Mouse (Mus musculus): Measurements from ENCODE around the gene Tmem140. TPM values are rescaled to one million over a fixed set of nuclear protein-coding genes. Genes with fewer than 3 reads are reported as not detected.

Tmem140 gene
- polyA plus RNA-seq, 1 experiment from 2014 or later: 2.0 TPM

DNA sequence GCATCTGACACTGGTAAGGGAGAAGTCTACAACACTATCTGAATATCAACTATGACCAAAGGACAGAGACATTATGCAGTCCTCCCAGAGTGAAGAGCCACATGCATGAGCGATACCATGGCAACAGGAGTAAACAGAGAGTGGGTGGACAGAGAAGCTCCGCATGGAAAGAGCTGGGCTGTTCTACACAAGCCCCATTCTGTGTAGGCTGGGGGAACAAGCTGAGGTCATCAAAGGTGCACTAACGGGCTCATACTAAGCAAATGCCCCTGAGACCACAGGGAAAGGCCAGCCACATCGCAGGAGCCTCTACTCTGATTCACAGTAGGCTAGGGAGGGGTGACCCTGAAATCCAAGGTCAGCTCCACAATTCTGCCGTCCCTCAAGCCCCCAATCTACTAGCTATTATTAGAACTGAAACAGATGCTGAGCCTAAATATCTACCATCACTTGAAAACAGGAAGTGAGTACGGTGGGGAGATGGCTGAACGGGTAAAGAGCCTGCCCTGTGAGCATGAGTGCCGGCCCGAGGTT lies 39.0 kb downstream of the Tmem140 start:
- no peak overlapping the region for H3K27ac ChIP-seq
- no peaks in the 10 kb centered on the region for H3K27me3 ChIP-seq
- ATAC-seq (ENCODE audit: insufficient number of reproducible peaks, insufficient read depth, low FRiP score, low TSS enrichment, low read depth): no peak
- H3K4me2 ChIP-seq: no peak overlapping the region
- H3K4me3 ChIP-seq (replicated peaks): no peak overlapping the region
- peaks cover 88% of the 10 kb centered on the region for H3K36me3 ChIP-seq
- 81% methylated on average over 9 of the region's 9 CpGs for WGBS
- H3K9ac ChIP-seq (replicated peaks): no peak overlapping the region
- H3K9me3 ChIP-seq: no peaks in the 10 kb centered on the region
- H3K4me1 ChIP-seq (replicated peaks): no peaks in the 10 kb centered on the region

DNA sequence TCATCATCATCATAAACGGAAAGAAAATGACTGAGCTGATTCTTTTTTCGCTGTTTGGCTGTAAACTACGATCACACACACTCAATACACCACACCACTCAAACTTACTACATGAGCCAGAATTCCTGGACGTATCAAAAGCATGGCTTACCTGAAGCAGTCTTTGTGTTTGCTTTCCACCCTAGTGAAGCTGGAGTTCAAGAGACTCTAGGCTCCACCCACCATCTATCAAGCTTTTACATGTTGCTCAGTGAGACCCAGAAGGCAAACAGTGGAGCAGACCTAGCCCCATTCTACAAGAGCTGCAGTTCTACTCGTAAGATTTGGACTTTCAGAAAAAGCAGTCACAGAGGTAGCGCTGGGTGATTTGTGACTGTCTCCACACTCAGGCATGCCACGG lies 39.6 kb downstream of the Tmem140 start:
- Histone ChIP-seq H3K27ac (no peak overlapping the region), H3K27me3 (no peaks in the 10 kb centered on the region), H3K9ac (replicated peaks) (no peak overlapping the region), H3K4me3 (replicated peaks) (no peak overlapping the region), H3K4me2 (no peak overlapping the region), H3K36me3 (peaks cover 88% of the 10 kb centered on the region), H3K9me3 (no peaks in the 10 kb centered on the region), H3K4me1 (replicated peaks) (no peaks in the 10 kb centered on the region)
- WGBS: 91% methylated on average over 7 of the region's 7 CpGs
- no peak for ATAC-seq (ENCODE audit: insufficient number of reproducible peaks, insufficient read depth, low FRiP score, low TSS enrichment, low read depth)

DNA sequence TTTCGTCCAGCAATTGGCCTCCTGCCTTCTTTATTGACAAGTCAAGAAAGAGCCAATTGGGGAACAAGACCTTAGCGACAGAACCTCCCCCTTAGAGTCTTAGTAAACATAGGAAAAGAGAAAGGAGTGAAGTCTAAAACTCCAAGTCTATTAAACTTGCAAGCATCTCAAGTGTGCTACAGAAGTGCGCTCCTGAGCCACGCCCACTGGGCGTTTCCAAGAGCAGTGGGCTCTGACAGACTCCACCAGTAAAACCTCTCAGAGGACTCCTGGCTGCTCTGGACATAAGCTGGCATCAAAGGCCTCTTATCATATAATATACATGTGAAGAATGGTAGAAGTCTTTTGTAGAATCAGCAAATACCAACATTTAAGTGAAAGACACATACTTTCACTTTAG lies 40.5 kb downstream of the Tmem140 start:
- Histone ChIP-seq H3K27ac (no peak overlapping the region), H3K36me3 (peaks cover 86% of the 10 kb centered on the region), H3K9ac (replicated peaks) (no peak overlapping the region), H3K4me3 (replicated peaks) (no peak overlapping the region), H3K4me1 (replicated peaks) (no peaks in the 10 kb centered on the region), H3K9me3 (no peaks in the 10 kb centered on the region), H3K27me3 (no peaks in the 10 kb centered on the region), H3K4me2 (no peak overlapping the region)
- ATAC-seq (ENCODE audit: insufficient number of reproducible peaks, insufficient read depth, low FRiP score, low TSS enrichment, low read depth): no peak
- WGBS: 83% methylated on average over 5 of the region's 5 CpGs

DNA sequence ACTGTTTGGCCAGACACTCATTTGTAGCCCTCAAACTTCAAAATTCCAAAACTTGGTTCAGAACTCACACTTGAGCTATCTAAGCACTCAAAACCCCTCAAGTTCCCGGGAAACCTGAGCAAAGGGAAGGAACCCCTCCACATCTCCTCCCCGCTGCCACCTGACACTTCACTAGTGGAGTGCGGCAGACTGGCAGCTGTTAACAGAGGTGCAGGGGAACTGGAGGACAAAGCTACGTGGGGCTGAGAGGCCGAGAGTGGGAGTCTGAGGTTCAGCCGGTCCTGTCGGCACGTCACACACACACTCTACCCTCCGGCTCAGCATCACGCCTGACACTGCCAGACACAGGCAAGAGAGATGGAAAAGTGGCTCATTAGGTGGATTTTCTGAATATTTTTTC lies 40.9 kb downstream of the Tmem140 start:
- H3K36me3 ChIP-seq: peaks cover 84% of the 10 kb centered on the region
- H3K27ac ChIP-seq: no peak overlapping the region
- H3K27me3 ChIP-seq: no peaks in the 10 kb centered on the region
- no peaks in the 10 kb centered on the region for H3K4me1 ChIP-seq (replicated peaks)
- H3K9ac ChIP-seq (replicated peaks): no peak overlapping the region
- 81% methylated on average over 10 of the region's 10 CpGs for WGBS
- H3K4me3 ChIP-seq (replicated peaks): no peak overlapping the region
- ATAC-seq (ENCODE audit: insufficient number of reproducible peaks, insufficient read depth, low FRiP score, low TSS enrichment, low read depth): no peak
- H3K4me2 ChIP-seq: no peak overlapping the region
- no peaks in the 10 kb centered on the region for H3K9me3 ChIP-seq

DNA sequence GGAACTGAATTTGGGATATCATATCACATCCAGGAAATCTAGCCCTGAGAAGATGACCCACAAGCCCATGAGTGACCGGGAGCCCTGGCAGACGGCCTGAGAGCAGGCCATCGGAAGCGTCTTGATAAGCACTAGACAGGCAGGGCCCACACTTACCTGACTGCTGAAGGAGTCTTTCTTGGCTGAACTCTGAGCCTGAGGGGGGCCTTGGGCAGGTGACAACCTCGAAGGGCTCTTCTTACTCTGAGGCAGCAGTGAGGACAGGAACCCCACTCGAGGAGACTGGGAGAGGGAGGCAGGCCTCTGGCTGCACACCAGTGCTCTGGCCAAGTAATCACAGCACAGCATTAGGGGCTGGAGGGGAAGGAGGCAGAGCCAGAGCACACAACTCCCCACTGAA lies 41.4 kb downstream of the Tmem140 start:
- H3K4me2 ChIP-seq: no peak overlapping the region
- no peak for ATAC-seq (ENCODE audit: insufficient number of reproducible peaks, insufficient read depth, low FRiP score, low TSS enrichment, low read depth)
- no peak overlapping the region for H3K9ac ChIP-seq (replicated peaks)
- H3K4me1 ChIP-seq (replicated peaks): no peaks in the 10 kb centered on the region
- no peak overlapping the region for H3K4me3 ChIP-seq (replicated peaks)
- 85% methylated on average over 6 of the region's 6 CpGs for WGBS
- no peak overlapping the region for H3K27ac ChIP-seq
- peaks cover 79% of the 10 kb centered on the region for H3K36me3 ChIP-seq
- no peaks in the 10 kb centered on the region for H3K27me3 ChIP-seq
- no peaks in the 10 kb centered on the region for H3K9me3 ChIP-seq

DNA sequence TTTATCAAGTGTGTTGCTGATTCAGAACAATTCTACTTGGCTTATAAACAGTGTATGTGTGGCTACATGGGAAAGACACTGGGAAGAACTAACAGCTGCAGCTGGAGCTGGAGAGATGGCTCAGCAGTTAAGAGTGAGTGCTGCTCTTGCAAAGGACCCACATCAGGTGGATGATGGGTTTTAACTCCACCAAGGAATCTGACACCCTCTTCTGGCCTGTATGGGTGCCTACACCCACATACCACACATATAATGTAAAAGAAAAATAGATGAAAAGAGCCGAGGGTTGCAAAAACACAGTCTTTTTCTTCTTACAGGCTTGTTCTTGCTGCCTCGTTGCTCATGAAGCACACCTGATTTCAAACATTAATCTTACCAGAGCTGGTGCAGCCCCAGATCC lies 43.2 kb downstream of the Tmem140 start:
- Histone ChIP-seq H3K27me3 (no peaks in the 10 kb centered on the region), H3K9ac (replicated peaks) (no peak overlapping the region), H3K36me3 (peaks cover 63% of the 10 kb centered on the region), H3K27ac (no peak overlapping the region), H3K4me2 (no peak overlapping the region), H3K9me3 (no peaks in the 10 kb centered on the region), H3K4me3 (replicated peaks) (no peak overlapping the region), H3K4me1 (replicated peaks) (peaks cover 8% of the 10 kb centered on the region)
- WGBS: 74% methylated on average over 2 of the region's 2 CpGs
- ATAC-seq (ENCODE audit: insufficient number of reproducible peaks, insufficient read depth, low FRiP score, low TSS enrichment, low read depth): no peak

DNA sequence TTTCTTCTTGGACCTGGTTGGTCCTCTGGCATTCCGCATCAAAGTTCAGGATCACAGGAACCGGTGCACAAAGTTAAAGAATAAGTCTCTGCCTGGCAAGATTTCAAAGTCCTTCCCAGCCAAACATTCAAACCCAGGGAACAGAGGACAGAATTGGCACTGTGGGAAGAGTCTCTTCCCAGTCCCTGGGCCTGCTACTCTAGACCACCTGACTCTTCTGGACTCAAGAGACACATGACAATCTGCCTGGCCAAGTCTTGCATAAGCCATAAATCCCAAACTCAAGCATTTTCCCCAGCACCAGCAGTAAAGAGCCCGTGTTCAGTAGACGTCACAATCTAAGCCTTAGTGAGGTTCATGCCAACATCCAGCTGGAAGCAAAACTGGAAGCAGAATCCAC lies 43.7 kb downstream of the Tmem140 start:
- Histone ChIP-seq H3K4me3 (replicated peaks) (no peak overlapping the region), H3K9ac (replicated peaks) (no peak overlapping the region), H3K9me3 (no peaks in the 10 kb centered on the region), H3K4me2 (no peak overlapping the region), H3K27ac (no peak overlapping the region), H3K36me3 (peaks cover 59% of the 10 kb centered on the region), H3K27me3 (no peaks in the 10 kb centered on the region), H3K4me1 (replicated peaks) (peaks cover 8% of the 10 kb centered on the region)
- WGBS: 92% methylated on average over 4 of the region's 4 CpGs
- no peak for ATAC-seq (ENCODE audit: insufficient number of reproducible peaks, insufficient read depth, low FRiP score, low TSS enrichment, low read depth)

DNA sequence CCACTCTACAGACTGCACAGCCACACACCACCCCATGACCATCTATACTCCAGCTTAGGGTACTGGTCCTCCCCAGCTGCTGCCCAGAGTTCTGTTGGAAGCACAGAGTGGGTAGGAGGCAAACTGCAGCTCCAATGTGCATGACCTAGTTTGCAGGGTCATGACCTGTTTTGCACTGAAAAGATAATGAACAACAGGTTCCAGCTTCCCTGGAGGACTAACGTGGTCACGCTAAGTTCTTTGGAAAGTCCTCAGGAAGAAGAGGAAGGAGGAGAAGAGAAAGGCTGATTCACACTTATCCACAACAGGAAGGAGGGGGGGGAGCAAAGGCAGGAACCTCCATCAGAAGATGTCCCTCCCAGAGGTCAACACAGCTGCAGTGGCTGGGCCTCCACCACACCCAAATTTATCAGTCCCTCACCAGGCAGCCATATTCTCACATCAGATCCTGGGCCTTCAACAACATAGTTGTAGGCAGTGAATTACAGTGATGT lies 44.2 kb downstream of the Tmem140 start:
- peaks cover 8% of the 10 kb centered on the region for H3K4me1 ChIP-seq (replicated peaks)
- peaks cover 54% of the 10 kb centered on the region for H3K36me3 ChIP-seq
- no peak for ATAC-seq (ENCODE audit: insufficient number of reproducible peaks, insufficient read depth, low FRiP score, low TSS enrichment, low read depth)
- H3K9ac ChIP-seq (replicated peaks): no peak overlapping the region
- H3K4me2 ChIP-seq: no peak overlapping the region
- no peak overlapping the region for H3K4me3 ChIP-seq (replicated peaks)
- no peak overlapping the region for H3K27ac ChIP-seq
- no peaks in the 10 kb centered on the region for H3K9me3 ChIP-seq
- no peaks in the 10 kb centered on the region for H3K27me3 ChIP-seq
- WGBS: 46% methylated on average over 2 of the region's 2 CpGs

DNA sequence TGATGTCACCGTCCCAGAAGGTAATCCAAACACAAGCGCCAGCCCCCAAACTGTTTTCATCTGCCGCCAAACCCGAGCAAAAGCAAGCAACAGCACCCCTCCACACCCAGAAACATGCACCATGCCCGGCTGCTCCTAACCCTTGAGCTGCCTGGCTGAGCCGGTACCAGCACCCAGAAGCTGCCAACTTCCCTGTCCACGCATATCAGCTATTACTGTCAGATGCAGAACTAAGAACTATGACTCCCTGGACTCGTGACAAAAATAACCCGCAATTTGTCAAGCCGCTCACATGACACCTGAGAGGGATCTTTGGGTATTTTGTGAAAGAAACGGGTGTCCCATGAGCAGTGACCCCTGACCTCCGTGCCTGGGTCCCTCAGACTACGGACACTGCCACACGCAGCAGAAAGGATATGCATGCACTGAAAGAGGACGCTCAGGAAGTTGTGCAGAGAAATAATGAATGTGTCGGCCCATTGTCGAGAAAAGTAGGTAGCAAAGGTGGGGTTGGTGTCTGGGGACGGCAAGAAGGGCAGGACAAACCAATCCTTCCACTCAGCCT lies 44.8 kb downstream of the Tmem140 start:
- no peak overlapping the region for H3K4me2 ChIP-seq
- H3K4me3 ChIP-seq (replicated peaks): no peak overlapping the region
- peaks cover 48% of the 10 kb centered on the region for H3K36me3 ChIP-seq
- H3K27me3 ChIP-seq: no peaks in the 10 kb centered on the region
- no peak overlapping the region for H3K27ac ChIP-seq
- H3K9ac ChIP-seq (replicated peaks): no peak overlapping the region
- WGBS: 85% methylated on average over 18 of the region's 18 CpGs
- ATAC-seq (ENCODE audit: insufficient number of reproducible peaks, insufficient read depth, low FRiP score, low TSS enrichment, low read depth): no peak
- H3K4me1 ChIP-seq (replicated peaks): peaks cover 8% of the 10 kb centered on the region
- no peaks in the 10 kb centered on the region for H3K9me3 ChIP-seq

DNA sequence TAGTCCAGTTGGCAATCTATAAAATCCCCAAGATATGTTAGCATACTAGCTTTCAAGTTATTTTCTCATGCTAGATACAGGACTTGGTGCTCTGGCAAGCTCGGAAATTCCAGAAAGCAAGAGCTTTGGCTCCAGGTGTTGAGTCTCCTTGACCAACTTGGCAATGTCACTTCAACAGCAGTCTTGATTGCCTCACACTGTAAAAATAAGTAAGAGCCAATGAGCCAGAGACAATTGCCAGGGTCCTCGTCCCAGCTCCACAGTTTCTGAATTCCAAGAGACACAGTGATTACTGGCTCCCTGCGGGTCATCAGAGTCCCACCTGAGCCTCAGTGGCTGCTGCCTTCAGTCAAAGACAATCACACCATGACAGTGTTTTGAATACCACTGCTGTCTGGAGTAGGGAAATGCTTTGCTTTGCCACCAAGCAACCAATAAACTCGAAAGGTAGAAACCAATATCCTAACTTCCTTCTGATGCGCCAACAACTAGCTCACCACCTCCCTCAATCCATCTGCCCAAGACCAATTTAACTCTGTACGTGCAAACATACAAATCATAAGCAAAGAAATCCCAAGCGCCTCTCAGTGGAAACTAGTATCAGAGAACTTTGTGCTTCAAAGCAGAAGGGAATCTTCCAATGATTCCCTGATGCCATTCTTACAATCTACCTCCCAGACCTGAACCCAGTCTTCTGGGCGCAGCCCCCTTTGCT lies 46.8 kb downstream of the Tmem140 start:
- Histone ChIP-seq H3K4me3 (replicated peaks) (peak overlapping the region; percentile 75), H3K4me1 (replicated peaks) (peaks cover 8% of the 10 kb centered on the region), H3K4me2 (peak overlapping the region; percentile 64), H3K9ac (replicated peaks) (peak overlapping the region; percentile 60; the same call in 1 of the 2 replicates), H3K27ac (no peak overlapping the region), H3K9me3 (no peaks in the 10 kb centered on the region), H3K27me3 (no peaks in the 10 kb centered on the region), H3K36me3 (peaks cover 33% of the 10 kb centered on the region)
- ATAC-seq (ENCODE audit: insufficient number of reproducible peaks, insufficient read depth, low FRiP score, low TSS enrichment, low read depth): no peak
- WGBS: 52% methylated on average over 8 of the region's 8 CpGs

DNA sequence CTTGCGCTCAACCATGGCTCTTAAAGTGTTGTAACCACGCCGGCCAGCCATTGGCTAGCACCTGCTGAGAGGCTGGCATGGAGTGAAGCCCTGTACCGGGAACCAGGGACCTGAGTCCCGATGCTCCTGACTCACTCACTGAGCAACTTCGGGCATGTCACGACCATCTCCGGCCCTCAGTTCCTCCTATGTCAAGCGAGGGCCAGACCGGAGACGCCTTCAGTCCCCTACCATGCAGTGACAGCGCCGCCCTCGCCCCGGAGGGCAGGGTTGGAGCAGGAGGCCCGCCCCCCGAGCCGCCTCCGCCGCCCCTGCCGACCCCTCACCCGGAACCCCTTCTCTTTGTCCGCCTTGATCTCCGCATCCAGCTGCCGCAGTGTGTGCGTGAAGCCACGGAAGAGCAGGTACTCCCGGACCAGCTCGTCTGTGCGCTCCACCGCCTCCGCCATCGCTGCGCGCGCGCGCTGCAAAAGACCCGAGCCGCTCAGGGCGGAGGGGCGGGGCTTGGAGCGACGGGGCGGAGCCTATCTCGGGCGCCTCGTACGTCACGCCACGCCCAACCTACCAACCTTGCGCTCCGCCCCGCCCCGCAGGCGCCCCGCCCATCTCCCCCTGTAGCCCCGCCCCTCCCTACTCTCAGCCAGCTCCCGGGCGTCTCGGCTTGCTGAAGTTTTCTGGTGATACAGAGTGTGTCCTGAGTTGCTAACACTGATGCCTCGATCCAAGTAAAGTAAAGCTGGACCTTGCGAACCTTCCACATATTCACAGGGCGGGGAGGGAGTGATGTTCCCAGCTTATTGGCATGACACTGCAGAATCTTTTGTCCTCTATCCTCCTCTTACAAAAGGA lies 47.6 kb downstream of the Tmem140 start, which contains the start of gene Wdr91:
Wdr91 (minus strand) TSS at position 506 of the 849 bp plus-strand sequence.
- Histone ChIP-seq H3K4me1 (replicated peaks) (peaks cover 8% of the 10 kb centered on the region), H3K9ac (replicated peaks) (peak within 1 kb of the TSS; percentile 60), H3K36me3 (peaks cover 26% of the 10 kb centered on the region), H3K27me3 (no peaks in the 10 kb centered on the region), H3K27ac (peak within 1 kb of the TSS; percentile 89), H3K9me3 (no peaks in the 10 kb centered on the region), H3K4me2 (peak within 1 kb of the TSS; percentile 64), H3K4me3 (replicated peaks) (peak within 1 kb of the TSS; percentile 75)
- WGBS: under 1% methylated on average over 64 of the region's 64 CpGs
- ATAC-seq (ENCODE audit: insufficient number of reproducible peaks, insufficient read depth, low FRiP score, low TSS enrichment, low read depth): peak; percentile 87

Data from limb, embryonic 12.5 days (tissue).